Mouse (Mus musculus): ENCODE data around the gene Ext2. TPM values are rescaled to one million over a fixed set of nuclear protein-coding genes. Genes with fewer than 3 reads are reported as not detected.
A peak's percentile ranks its signal among the peaks of the same experiment; 100 is the strongest.

Ext2 gene
- 73.6 and 77.0 TPM in 2 replicates for polyA plus RNA-seq (2014; fragmentation: Nextera tagmentation; extraction: Ambion mirVana)

DNA sequence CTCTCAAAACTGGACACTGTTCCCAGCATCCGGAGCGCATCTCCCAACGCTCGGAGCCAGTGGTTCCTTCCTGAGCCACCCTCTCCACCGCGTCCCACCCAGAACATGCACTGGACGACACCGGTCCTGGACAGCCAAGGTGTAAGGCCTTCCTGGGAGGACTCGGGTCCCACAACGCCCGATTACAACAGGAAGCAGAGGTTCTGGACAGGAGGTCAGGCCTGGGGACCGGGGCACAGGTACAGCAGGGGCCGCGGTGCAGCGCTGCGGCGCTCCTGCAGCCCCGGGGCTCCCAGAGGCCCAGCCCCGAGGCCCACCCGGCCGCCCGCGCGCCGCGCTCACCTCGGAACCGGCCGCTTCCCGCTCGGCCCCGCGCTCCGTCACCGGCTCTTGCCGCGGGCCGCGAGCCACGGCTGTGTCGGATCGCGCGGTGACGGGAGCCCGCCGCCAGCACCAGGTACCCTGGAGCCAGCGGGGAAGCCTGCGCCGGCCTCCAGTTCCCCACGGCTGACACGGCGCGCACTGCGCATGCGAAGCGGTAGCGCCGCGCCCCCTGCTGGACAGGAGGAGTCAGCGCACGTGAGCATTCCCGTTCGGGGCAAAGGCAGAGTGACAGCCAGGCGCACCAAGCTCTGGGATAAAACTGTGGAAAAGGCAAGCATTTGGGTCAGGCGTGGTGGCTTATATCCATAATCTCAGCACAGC lies at the start of gene Ext2:
Ext2 (minus strand) TSS at position 524 of the 705 bp plus-strand sequence.
- no peaks in the 10 kb centered on the region for H3K36me3 ChIP-seq (ENCODE audit: control insufficient read depth, insufficient read depth, low read length)
- H3K9me3 ChIP-seq (ENCODE audit: control insufficient read depth, low read length), result no peaks in the 10 kb centered on the region
- peak within 1 kb of the TSS; percentile 93 for H3K9ac ChIP-seq (ENCODE audit: low read length)
- DNase-seq (ENCODE audit: low spot score), result peak; percentile 91
- H3K27ac ChIP-seq (ENCODE audit: low read depth, low read length), result no peak within 1 kb of the TSS
- H3K4me2 ChIP-seq (ENCODE audit: low read depth), result peak within 1 kb of the TSS; percentile 86
- peak; percentile 89 for ATAC-seq (ENCODE audit: insufficient read depth, low FRiP score, low TSS enrichment)
- no peaks in the 10 kb centered on the region for H3K27me3 ChIP-seq (ENCODE audit: control insufficient read depth, insufficient read depth, low read length)
- under 1% methylated on average over 66 of the region's 66 CpGs for WGBS
- H3K4me3 ChIP-seq (ENCODE audit: low read depth, low read length), result peak within 1 kb of the TSS; percentile 88
- H3K4me1 ChIP-seq (ENCODE audit: control insufficient read depth, insufficient read depth, low read length), result peaks cover 3% of the 10 kb centered on the region; the same call in 1 of the 2 replicates

DNA sequence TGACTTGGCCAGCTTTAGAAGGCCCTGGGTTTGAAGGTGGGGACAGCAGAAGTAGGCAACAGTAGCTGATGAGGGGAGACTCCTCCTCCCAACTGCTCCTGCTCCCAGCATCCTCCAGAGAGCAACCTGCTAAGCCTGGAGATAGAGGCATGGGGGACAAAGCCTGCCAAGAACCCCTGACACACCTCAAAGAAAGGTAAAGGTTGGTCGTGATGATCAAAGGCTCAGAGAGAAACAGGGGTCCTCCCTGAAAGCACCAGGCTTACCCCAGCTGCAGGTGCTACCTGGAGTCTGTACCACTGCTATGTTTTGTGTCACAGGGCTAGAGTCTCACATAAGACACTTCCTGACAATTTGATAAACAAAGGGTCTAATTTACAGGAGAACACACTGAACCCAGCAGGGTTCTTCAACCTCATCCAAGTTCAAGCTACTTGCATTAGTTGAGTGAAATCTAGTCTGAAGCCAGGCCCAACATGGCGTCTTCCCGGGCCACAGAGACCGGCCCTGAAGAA lies 49.1 kb upstream of the Ext2 start:
- H3K9ac ChIP-seq (ENCODE audit: low read length), result no peak overlapping the region
- H3K27me3 ChIP-seq (ENCODE audit: control insufficient read depth, insufficient read depth, low read length), result no peaks in the 10 kb centered on the region
- no peaks in the 10 kb centered on the region for H3K36me3 ChIP-seq (ENCODE audit: control insufficient read depth, insufficient read depth, low read length)
- ATAC-seq (ENCODE audit: insufficient read depth, low FRiP score, low TSS enrichment) (no peak), DNase-seq (ENCODE audit: low spot score) (no peak)
- no peaks in the 10 kb centered on the region for H3K9me3 ChIP-seq (ENCODE audit: control insufficient read depth, low read length)
- no peak overlapping the region for H3K4me3 ChIP-seq (ENCODE audit: low read depth, low read length)
- 87% methylated on average over 4 of the region's 4 CpGs for WGBS
- H3K27ac ChIP-seq (ENCODE audit: low read depth, low read length), result no peak overlapping the region
- H3K4me1 ChIP-seq (ENCODE audit: control insufficient read depth, insufficient read depth, low read length), result peaks cover 4% of the 10 kb centered on the region; the same call in 1 of the 2 replicates
- H3K4me2 ChIP-seq (ENCODE audit: low read depth), result no peak overlapping the region

DNA sequence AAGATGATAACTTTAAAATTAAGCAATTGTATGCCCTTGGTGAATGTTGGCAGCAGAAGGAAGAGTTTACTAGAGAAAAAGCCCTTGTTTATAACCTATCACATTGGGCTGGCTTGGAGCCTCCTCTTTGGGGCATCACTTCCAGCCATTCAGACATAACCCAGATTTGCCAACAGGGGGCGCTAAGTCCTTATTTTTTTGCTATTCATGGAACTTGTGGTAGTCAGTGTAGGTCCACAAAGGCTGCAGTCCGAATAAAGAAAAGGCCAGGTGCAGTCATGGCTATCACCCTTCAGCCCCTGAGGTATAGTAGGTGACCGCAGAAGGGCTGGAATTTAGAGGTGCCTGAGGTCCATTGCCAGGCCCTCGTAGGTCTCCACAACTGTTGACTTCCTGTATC lies 48.5 kb upstream of the Ext2 start:
- Histone ChIP-seq H3K27ac (ENCODE audit: low read depth, low read length) (no peak overlapping the region), H3K9ac (ENCODE audit: low read length) (no peak overlapping the region), H3K4me1 (ENCODE audit: control insufficient read depth, insufficient read depth, low read length) (peaks cover 4% of the 10 kb centered on the region; the same call in 1 of the 2 replicates), H3K27me3 (ENCODE audit: control insufficient read depth, insufficient read depth, low read length) (no peaks in the 10 kb centered on the region), H3K36me3 (ENCODE audit: control insufficient read depth, insufficient read depth, low read length) (no peaks in the 10 kb centered on the region), H3K9me3 (ENCODE audit: control insufficient read depth, low read length) (no peaks in the 10 kb centered on the region), H3K4me2 (ENCODE audit: low read depth) (no peak overlapping the region), H3K4me3 (ENCODE audit: low read depth, low read length) (no peak overlapping the region)
- DNase-seq (ENCODE audit: low spot score), result peak; percentile 71
- peak; percentile 70; the same call in 1 of the 2 replicates for ATAC-seq (ENCODE audit: insufficient read depth, low FRiP score, low TSS enrichment)
- WGBS, result 43% methylated on average over 4 of the region's 4 CpGs

DNA sequence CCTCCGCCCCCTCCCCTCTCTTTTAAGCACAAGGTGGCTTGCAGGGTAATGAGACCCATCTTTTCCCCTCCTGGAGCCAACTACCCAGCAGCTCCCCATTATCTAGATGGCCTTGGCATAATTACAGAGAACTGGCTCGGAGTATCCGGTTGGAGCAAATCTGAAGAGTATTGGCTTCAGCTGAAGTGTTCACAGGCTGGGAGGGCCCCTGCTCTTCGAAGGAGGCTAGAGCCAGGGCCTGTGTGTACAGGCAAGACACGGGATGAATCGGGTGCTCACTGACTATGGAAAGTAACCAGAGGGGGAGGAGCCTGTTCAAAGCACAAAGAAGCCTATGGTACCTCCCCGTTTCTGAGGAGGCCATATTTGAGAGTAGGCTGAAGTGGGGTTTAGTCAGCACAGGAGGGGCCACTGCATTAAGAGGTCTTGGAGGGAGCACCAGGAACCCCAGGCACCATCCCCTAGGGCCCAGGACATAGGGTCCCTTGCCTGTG lies 46.8 kb upstream of the Ext2 start, which contains the start of gene Accsl:
Accsl (minus strand) TSS at position 51 of the 494 bp plus-strand sequence.
- Histone ChIP-seq H3K9me3 (ENCODE audit: control insufficient read depth, low read length) (no peaks in the 10 kb centered on the region), H3K27ac (ENCODE audit: low read depth, low read length) (no peak within 1 kb of the TSS)

DNA sequence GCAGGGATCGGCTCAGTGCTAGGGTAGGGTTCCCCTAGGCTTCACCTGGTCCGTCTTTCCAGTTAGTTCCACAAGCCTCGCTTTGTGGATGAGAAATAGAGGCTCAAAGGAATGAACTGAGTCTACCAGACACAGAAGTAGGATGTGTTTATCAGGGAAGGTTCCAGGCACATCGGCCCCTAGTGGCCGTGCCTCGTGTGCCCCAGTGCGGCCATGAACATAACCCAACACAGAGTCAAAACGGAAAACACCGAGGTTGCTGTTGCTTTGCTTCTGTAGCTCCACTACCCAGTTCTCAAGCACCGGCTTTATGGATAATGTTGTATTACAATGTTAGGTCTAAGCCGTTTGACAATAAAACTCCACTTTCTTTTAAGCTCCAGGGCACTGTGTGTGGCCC lies 46.2 kb upstream of the Ext2 start:
- Histone ChIP-seq H3K4me1 (ENCODE audit: control insufficient read depth, insufficient read depth, low read length) (peaks cover 2% of the 10 kb centered on the region; the same call in 1 of the 2 replicates), H3K9ac (ENCODE audit: low read length) (no peak overlapping the region), H3K36me3 (ENCODE audit: control insufficient read depth, insufficient read depth, low read length) (no peaks in the 10 kb centered on the region), H3K4me2 (ENCODE audit: low read depth) (no peak overlapping the region), H3K9me3 (ENCODE audit: control insufficient read depth, low read length) (no peaks in the 10 kb centered on the region), H3K4me3 (ENCODE audit: low read depth, low read length) (no peak overlapping the region), H3K27ac (ENCODE audit: low read depth, low read length) (no peak overlapping the region), H3K27me3 (ENCODE audit: control insufficient read depth, insufficient read depth, low read length) (no peaks in the 10 kb centered on the region)
- DNase-seq (ENCODE audit: low spot score) (no peak), ATAC-seq (ENCODE audit: insufficient read depth, low FRiP score, low TSS enrichment) (no peak)
- WGBS, result 86% methylated on average over 11 of the region's 11 CpGs

More for the DNA sequence above, 46.8 kb upstream of the Ext2 start, which contains the start of gene Accsl:
- Histone ChIP-seq H3K4me1 (ENCODE audit: control insufficient read depth, insufficient read depth, low read length) (peaks cover 4% of the 10 kb centered on the region; the same call in 1 of the 2 replicates), H3K4me3 (ENCODE audit: low read depth, low read length) (no peak within 1 kb of the TSS), H3K4me2 (ENCODE audit: low read depth) (no peak within 1 kb of the TSS), H3K9ac (ENCODE audit: low read length) (no peak within 1 kb of the TSS), H3K27me3 (ENCODE audit: control insufficient read depth, insufficient read depth, low read length) (no peaks in the 10 kb centered on the region), H3K36me3 (ENCODE audit: control insufficient read depth, insufficient read depth, low read length) (no peaks in the 10 kb centered on the region)
- no peak for DNase-seq (ENCODE audit: low spot score)
- WGBS, result 68% methylated on average over 7 of the region's 7 CpGs
- ATAC-seq (ENCODE audit: insufficient read depth, low FRiP score, low TSS enrichment), result no peak

DNA sequence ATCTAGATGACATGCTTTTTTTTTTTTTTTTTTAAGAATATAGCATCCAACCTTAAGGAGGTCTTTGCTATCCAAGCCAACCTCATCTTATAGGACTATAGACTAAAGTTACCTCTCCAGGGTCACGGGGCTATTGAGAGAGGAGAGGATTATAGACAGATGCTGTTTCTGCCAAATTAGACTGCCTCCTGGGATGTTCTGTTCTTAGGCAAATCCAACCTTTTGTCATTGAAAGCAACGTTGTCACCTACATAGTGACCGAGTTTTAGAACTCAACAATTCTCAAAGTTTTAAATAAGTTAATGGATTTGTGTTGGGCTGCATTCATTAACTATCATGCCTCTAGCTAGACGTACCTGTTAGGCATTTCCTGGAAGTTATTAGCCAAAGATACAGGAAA lies 40.9 kb upstream of the Ext2 start:
- Histone ChIP-seq H3K4me2 (ENCODE audit: low read depth) (no peak overlapping the region), H3K36me3 (ENCODE audit: control insufficient read depth, insufficient read depth, low read length) (no peaks in the 10 kb centered on the region), H3K4me3 (ENCODE audit: low read depth, low read length) (no peak overlapping the region), H3K9me3 (ENCODE audit: control insufficient read depth, low read length) (no peaks in the 10 kb centered on the region), H3K27me3 (ENCODE audit: control insufficient read depth, insufficient read depth, low read length) (no peaks in the 10 kb centered on the region), H3K27ac (ENCODE audit: low read depth, low read length) (no peak overlapping the region), H3K9ac (ENCODE audit: low read length) (no peak overlapping the region), H3K4me1 (ENCODE audit: control insufficient read depth, insufficient read depth, low read length) (no peaks in the 10 kb centered on the region)
- DNase-seq (ENCODE audit: low spot score) (no peak), ATAC-seq (ENCODE audit: insufficient read depth, low FRiP score, low TSS enrichment) (no peak)
- WGBS, result 66% methylated on average over 4 of the region's 4 CpGs

DNA sequence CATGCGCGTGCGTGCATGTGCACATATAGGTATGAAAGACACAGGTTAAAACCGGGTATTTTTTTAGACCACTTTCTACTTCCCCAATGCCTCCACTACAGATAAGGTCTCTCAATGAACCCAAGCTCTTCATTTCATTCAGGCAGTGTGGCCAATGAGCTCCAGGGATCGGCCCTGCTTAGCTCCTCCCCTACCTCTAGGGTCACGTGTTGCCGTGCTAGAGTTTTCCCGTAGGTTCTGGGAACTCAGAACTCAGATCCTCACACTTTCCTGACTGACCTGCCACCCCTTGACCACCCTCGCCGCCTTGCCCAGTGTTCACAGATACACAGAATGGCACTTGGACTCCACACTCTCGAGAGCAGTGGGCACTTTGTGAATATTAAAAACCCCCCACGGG lies 36.5 kb upstream of the Ext2 start:
- Histone ChIP-seq H3K27ac (ENCODE audit: low read depth, low read length) (no peak overlapping the region), H3K4me3 (ENCODE audit: low read depth, low read length) (no peak overlapping the region), H3K4me2 (ENCODE audit: low read depth) (no peak overlapping the region), H3K36me3 (ENCODE audit: control insufficient read depth, insufficient read depth, low read length) (no peaks in the 10 kb centered on the region), H3K27me3 (ENCODE audit: control insufficient read depth, insufficient read depth, low read length) (no peaks in the 10 kb centered on the region), H3K9ac (ENCODE audit: low read length) (no peak overlapping the region), H3K9me3 (ENCODE audit: control insufficient read depth, low read length) (no peaks in the 10 kb centered on the region), H3K4me1 (ENCODE audit: control insufficient read depth, insufficient read depth, low read length) (no peaks in the 10 kb centered on the region)
- DNase-seq (ENCODE audit: low spot score) (no peak), ATAC-seq (ENCODE audit: insufficient read depth, low FRiP score, low TSS enrichment) (no peak)
- 74% methylated on average over 12 of the region's 12 CpGs for WGBS

DNA sequence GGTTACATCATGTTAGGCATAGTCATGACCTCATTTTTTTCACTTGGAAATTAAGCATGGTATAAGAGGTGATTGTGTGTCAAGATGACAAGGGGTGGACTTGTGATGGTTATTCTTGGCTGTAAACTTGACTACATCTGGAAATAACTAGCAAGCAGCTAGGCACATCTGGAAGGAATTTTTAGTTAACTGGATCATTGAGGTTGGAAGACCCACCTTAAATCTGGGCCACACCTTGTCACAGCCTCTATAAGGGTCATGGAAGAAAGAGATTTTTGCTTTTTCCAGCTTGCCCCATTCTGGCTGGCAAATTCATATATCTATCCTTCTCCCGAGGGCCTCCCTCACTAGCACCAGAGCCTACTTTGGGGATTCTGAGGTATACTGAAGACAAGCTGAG lies 28.9 kb upstream of the Ext2 start:
- DNase-seq (ENCODE audit: low spot score), result no peak
- 94% methylated on average over 1 of the region's 1 CpGs for WGBS
- no peaks in the 10 kb centered on the region for H3K9me3 ChIP-seq (ENCODE audit: control insufficient read depth, low read length)
- no peak overlapping the region for H3K27ac ChIP-seq (ENCODE audit: low read depth, low read length)
- no peak for ATAC-seq (ENCODE audit: insufficient read depth, low FRiP score, low TSS enrichment)
- no peak overlapping the region for H3K4me3 ChIP-seq (ENCODE audit: low read depth, low read length)
- no peaks in the 10 kb centered on the region for H3K27me3 ChIP-seq (ENCODE audit: control insufficient read depth, insufficient read depth, low read length)
- no peaks in the 10 kb centered on the region for H3K36me3 ChIP-seq (ENCODE audit: control insufficient read depth, insufficient read depth, low read length)
- H3K4me1 ChIP-seq (ENCODE audit: control insufficient read depth, insufficient read depth, low read length), result peaks cover 5% of the 10 kb centered on the region; the same call in 1 of the 2 replicates
- H3K9ac ChIP-seq (ENCODE audit: low read length), result no peak overlapping the region
- H3K4me2 ChIP-seq (ENCODE audit: low read depth), result no peak overlapping the region

Measured in neural tube, embryonic 11.5 days (tissue).